Mouse (Mus musculus): Measurements from ENCODE around the gene Rpl11.

DNA sequence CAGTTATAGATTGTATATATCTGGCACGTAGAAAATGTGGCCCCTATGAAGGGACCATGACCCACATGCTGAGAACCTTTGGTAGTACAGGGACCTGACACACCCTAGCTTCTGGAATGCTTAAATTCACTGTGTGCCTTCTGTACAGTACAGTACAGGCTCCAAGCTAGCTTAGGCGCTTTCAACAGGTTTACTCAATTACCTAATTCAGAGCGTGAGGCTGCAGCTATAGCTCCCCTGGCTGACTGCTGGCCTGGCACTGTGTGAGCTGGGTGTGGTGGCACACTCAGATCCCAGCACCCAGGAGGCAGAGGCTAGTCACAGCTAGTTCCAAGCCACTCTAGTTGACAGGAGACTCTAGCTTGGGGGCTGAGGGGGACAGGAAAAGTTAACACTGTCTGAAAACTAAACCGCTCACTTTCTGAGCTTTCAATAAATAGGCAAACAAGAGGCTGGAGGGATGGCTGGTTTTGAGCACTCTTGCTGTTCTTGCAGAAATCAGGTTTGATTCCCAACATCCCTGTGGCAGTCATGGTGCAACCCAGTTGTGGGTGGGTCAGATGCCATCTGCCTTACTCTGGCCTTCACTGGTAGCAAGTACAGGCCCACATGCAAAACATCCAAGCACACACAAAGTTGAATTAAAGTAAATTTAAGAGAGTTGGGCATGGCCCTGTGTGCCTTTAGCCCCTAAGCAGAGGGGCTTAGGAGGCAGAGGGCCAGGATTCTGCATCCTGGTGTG lies 4.8 kb downstream of the Rpl11 start:
- TF ChIP-seq GATA1 (IDR thresholded peaks at IDR 0.05; ENCODE audit: low read length) = no peak
- TF ChIP-seq TAL1 (IDR thresholded peaks at IDR 0.05; ENCODE audit: low read length) = no peak
